Mouse (Mus musculus) heart, postnatal 0 days (tissue): Measurements from ENCODE around the gene Ncstn.

Source experiments
- CTCF ChIP-seq: IDR thresholded peaks from 2 replicates; pipeline ENCODE4 v1.5.1; 2016; ENCODE audit warnings: antibody characterized with exemption, control low read depth, low read depth
- EP300 ChIP-seq: IDR thresholded peaks from 2 replicates; pipeline ENCODE4 v1.6.1; 2016; ENCODE audit warnings: antibody characterized with exemption, low read depth

- no peak for TF ChIP-seq EP300
- no peak for TF ChIP-seq CTCF
Measured at GRCm38 (mm10) chr1:172095202-172095601, 12.6 kb upstream of the Ncstn start.
